Mouse (Mus musculus): Measurements from ENCODE around the gene Vwa3a. TPM values are rescaled to one million over a fixed set of nuclear protein-coding genes. Genes with fewer than 3 reads are reported as not detected.
"Not testable (repeated sequence)": the region's sequence is repeated elsewhere in the genome, so short reads cannot be mapped to it uniquely, and the experiment has no call there.

Vwa3a gene
- polyA plus RNA-seq, 1 experiment from 2014 or later: 0.11 TPM

DNA sequence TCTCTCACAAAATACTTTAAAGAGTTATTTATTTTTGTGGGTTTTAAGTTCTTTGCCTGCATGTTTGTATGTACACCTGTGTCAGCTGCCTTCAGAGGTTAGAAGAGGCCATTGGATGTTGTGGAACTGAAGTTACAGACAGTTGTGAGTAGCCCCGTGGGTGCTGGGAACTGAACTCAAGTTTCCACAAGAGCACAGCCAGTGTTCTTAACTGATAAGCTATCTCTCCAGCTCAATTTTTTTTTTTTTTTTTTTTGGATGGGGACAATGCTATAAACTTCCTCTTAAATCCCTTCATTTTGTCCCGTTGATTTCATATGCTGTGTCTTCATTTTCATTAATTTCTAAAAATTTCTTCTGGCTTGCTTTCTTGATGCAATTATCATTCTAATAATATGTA is 25.9 kb upstream of the Vwa3a start:
- H3K4me1 ChIP-seq (replicated peaks; ENCODE audit: control insufficient read depth, insufficient read depth, low read length): no peaks in the 10 kb centered on the region
- H3K9me3 ChIP-seq (ENCODE audit: control insufficient read depth, low read length): no peaks in the 10 kb centered on the region
- 94% methylated on average over 2 of the region's 2 CpGs for WGBS
- no peak overlapping the region for H3K9ac ChIP-seq (ENCODE audit: low read length)
- H3K27me3 ChIP-seq (ENCODE audit: control insufficient read depth, insufficient read depth, low read length): no peaks in the 10 kb centered on the region
- no peak overlapping the region for H3K4me3 ChIP-seq (ENCODE audit: low read depth, low read length)
- H3K4me2 ChIP-seq (ENCODE audit: low read depth, low read length, severe bottlenecking): no peak overlapping the region
- no peaks in the 10 kb centered on the region for H3K36me3 ChIP-seq (ENCODE audit: control insufficient read depth, insufficient read depth, low read length)
- H3K27ac ChIP-seq (ENCODE audit: low read depth, low read length): no peak overlapping the region
- ATAC-seq (replicated peaks; ENCODE audit: low FRiP score) (no peak), DNase-seq (ENCODE audit: low spot score) (no peak)

DNA sequence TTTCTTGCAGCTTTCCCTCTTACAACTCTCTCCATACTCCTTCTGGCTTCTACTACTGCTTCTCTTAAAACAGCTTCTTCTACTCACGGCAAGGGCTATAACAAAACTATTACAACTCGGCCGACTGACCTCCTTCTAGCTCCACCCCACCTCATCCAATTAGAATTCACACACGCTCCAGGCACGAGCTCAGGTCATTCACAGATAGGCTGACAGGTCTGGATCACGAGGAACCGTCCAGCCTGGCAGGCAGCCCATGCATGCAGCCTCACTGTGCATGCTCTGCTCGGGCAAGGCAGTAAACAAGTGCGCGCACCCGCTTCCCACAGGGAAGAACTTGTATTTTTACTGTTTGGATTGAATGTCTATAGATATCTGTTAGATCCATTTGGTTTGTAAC is 25.2 kb upstream of the Vwa3a start:
- not testable (repeated sequence) for H3K9ac ChIP-seq (ENCODE audit: low read length); H3K4me2 ChIP-seq (ENCODE audit: low read depth, low read length, severe bottlenecking); H3K4me3 ChIP-seq (ENCODE audit: low read depth, low read length); DNase-seq (ENCODE audit: low spot score); H3K27me3 ChIP-seq (ENCODE audit: control insufficient read depth, insufficient read depth, low read length); H3K36me3 ChIP-seq (ENCODE audit: control insufficient read depth, insufficient read depth, low read length); H3K4me1 ChIP-seq (replicated peaks; ENCODE audit: control insufficient read depth, insufficient read depth, low read length); ATAC-seq (replicated peaks; ENCODE audit: low FRiP score); H3K27ac ChIP-seq (ENCODE audit: low read depth, low read length); H3K9me3 ChIP-seq (ENCODE audit: control insufficient read depth, low read length)
- 93% methylated on average over 11 of the region's 11 CpGs for WGBS

DNA sequence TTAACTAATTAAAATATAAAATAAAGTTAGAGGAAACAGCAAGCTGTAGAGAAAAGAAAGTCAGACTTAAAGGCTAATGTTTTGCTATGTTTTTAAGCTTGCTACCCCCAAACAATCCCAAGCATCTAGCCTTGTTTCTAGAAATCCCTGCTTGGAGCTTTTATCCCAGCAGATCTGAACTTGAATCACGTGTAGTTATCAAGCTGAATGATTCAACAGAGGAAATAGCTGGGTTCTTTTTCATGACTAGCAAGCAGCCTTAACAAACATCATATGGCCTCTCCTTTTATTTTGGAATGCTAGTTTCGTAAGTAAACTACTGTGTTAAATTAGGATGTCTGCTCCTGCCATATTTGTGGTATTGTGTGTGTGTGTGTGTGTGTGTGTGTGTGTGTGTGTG is 21.9 kb upstream of the Vwa3a start:
- DNase-seq (ENCODE audit: low spot score): no peak
- Histone ChIP-seq H3K9me3 (ENCODE audit: control insufficient read depth, low read length) (no peaks in the 10 kb centered on the region), H3K4me2 (ENCODE audit: low read depth, low read length, severe bottlenecking) (no peak overlapping the region), H3K9ac (ENCODE audit: low read length) (no peak overlapping the region), H3K4me1 (replicated peaks; ENCODE audit: control insufficient read depth, insufficient read depth, low read length) (no peaks in the 10 kb centered on the region), H3K4me3 (ENCODE audit: low read depth, low read length) (no peak overlapping the region), H3K27me3 (ENCODE audit: control insufficient read depth, insufficient read depth, low read length) (no peaks in the 10 kb centered on the region), H3K27ac (ENCODE audit: low read depth, low read length) (no peak overlapping the region), H3K36me3 (ENCODE audit: control insufficient read depth, insufficient read depth, low read length) (no peaks in the 10 kb centered on the region)
- no peak for ATAC-seq (replicated peaks; ENCODE audit: low FRiP score)
- WGBS: 75% methylated on average over 2 of the region's 2 CpGs

DNA sequence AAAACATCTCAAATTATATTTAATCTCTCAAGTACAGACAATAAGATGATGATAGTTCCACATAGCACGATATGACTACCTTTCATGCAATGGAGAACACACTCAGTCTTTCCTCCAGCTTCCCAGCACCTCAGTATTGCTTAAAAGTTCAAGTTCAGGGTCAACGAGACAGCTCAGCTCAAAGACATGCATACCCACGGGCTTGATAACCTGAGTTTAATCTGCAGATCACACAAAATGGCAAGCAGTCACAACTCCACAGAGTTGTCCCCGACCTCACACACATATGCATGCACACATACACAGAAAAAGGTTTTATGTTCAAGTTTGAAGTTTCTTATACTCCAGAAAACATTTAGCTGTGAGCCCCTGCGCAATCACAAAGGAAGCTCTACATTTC is 18.1 kb upstream of the Vwa3a start:
- 92% methylated on average over 5 of the region's 5 CpGs for WGBS
- ATAC-seq (replicated peaks; ENCODE audit: low FRiP score) (no peak), DNase-seq (ENCODE audit: low spot score) (no peak)
- no peaks in the 10 kb centered on the region for H3K36me3 ChIP-seq (ENCODE audit: control insufficient read depth, insufficient read depth, low read length)
- H3K4me3 ChIP-seq (ENCODE audit: low read depth, low read length): no peak overlapping the region
- H3K27me3 ChIP-seq (ENCODE audit: control insufficient read depth, insufficient read depth, low read length): no peaks in the 10 kb centered on the region
- H3K4me2 ChIP-seq (ENCODE audit: low read depth, low read length, severe bottlenecking): no peak overlapping the region
- no peak overlapping the region for H3K9ac ChIP-seq (ENCODE audit: low read length)
- peaks cover 7% of the 10 kb centered on the region; the same call in 1 of the 2 replicates for H3K4me1 ChIP-seq (replicated peaks; ENCODE audit: control insufficient read depth, insufficient read depth, low read length)
- H3K9me3 ChIP-seq (ENCODE audit: control insufficient read depth, low read length): no peaks in the 10 kb centered on the region
- H3K27ac ChIP-seq (ENCODE audit: low read depth, low read length): no peak overlapping the region

DNA sequence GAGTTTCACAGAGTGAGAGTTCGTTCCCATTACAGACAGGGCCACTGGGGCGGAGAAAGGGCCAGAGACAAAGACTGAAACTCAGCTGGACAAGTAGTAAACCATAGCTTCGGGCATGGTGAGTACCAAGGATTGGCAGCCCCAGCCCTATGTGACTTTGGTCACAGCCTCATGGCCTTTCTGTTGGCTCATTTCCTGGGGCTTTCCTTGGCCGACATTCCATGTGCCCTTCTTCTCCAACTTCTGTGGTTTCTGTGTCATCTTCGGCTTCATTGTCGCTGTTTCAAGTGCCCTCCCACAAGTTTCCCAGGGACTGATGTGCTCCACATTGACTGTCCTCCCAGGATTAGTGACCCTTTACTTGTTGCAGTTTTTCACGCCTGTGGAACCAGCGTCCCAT is 17.7 kb upstream of the Vwa3a start:
- Histone ChIP-seq H3K4me1 (replicated peaks; ENCODE audit: control insufficient read depth, insufficient read depth, low read length) (peaks cover 7% of the 10 kb centered on the region; the same call in 1 of the 2 replicates), H3K4me3 (ENCODE audit: low read depth, low read length) (no peak overlapping the region), H3K9me3 (ENCODE audit: control insufficient read depth, low read length) (no peaks in the 10 kb centered on the region), H3K36me3 (ENCODE audit: control insufficient read depth, insufficient read depth, low read length) (no peaks in the 10 kb centered on the region), H3K9ac (ENCODE audit: low read length) (no peak overlapping the region), H3K4me2 (ENCODE audit: low read depth, low read length, severe bottlenecking) (no peak overlapping the region), H3K27me3 (ENCODE audit: control insufficient read depth, insufficient read depth, low read length) (no peaks in the 10 kb centered on the region), H3K27ac (ENCODE audit: low read depth, low read length) (no peak overlapping the region)
- DNase-seq (ENCODE audit: low spot score) (no peak), ATAC-seq (replicated peaks; ENCODE audit: low FRiP score) (no peak)
- WGBS: 92% methylated on average over 8 of the region's 8 CpGs

- H3K27ac ChIP-seq (ENCODE audit: low read depth, low read length): no peak overlapping the region
- no peaks in the 10 kb centered on the region for H3K36me3 ChIP-seq (ENCODE audit: control insufficient read depth, insufficient read depth, low read length)
- ATAC-seq (replicated peaks; ENCODE audit: low FRiP score) (no peak), DNase-seq (ENCODE audit: low spot score) (no peak)
- no peaks in the 10 kb centered on the region for H3K27me3 ChIP-seq (ENCODE audit: control insufficient read depth, insufficient read depth, low read length)
- peaks cover 7% of the 10 kb centered on the region; the same call in 1 of the 2 replicates for H3K4me1 ChIP-seq (replicated peaks; ENCODE audit: control insufficient read depth, insufficient read depth, low read length)
- no peak overlapping the region for H3K4me2 ChIP-seq (ENCODE audit: low read depth, low read length, severe bottlenecking)
- H3K9ac ChIP-seq (ENCODE audit: low read length): no peak overlapping the region
- no peak overlapping the region for H3K4me3 ChIP-seq (ENCODE audit: low read depth, low read length)
- WGBS: 92% methylated on average over 4 of the region's 4 CpGs
- H3K9me3 ChIP-seq (ENCODE audit: control insufficient read depth, low read length): no peaks in the 10 kb centered on the region
These were observed 17.1 kb upstream of the Vwa3a start for GRCm38 (mm10) chr7:120722063-120722462.

DNA sequence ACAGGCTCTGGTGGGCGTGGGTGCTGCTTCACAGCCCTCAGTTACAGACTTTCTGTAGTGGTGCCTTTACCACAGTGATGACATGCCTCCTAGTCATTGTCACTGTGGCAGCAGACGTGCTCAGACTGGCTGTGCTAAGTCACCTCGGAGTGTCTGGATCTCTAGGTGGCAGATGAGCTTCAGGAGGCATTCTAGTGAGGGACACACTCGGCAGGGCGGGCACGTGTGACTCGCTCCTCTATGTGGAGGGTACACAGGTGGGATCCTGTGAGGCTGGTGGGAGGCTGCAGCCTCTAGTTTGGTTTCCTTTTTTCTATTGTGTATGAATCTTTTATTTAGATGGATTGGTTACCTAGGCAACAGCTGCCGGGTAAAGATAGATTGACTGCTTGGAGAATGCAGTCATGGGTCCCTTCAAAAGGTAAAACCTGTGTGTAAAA is 16.3 kb upstream of the Vwa3a start:
- Histone ChIP-seq H3K4me2 (ENCODE audit: low read depth, low read length, severe bottlenecking) (no peak overlapping the region), H3K9ac (ENCODE audit: low read length) (no peak overlapping the region), H3K4me3 (ENCODE audit: low read depth, low read length) (no peak overlapping the region), H3K27ac (ENCODE audit: low read depth, low read length) (no peak overlapping the region), H3K4me1 (replicated peaks; ENCODE audit: control insufficient read depth, insufficient read depth, low read length) (peaks cover 7% of the 10 kb centered on the region; the same call in 1 of the 2 replicates), H3K36me3 (ENCODE audit: control insufficient read depth, insufficient read depth, low read length) (no peaks in the 10 kb centered on the region), H3K27me3 (ENCODE audit: control insufficient read depth, insufficient read depth, low read length) (no peaks in the 10 kb centered on the region), H3K9me3 (ENCODE audit: control insufficient read depth, low read length) (no peaks in the 10 kb centered on the region)
- DNase-seq (ENCODE audit: low spot score) (no peak), ATAC-seq (replicated peaks; ENCODE audit: low FRiP score) (no peak)
- 44% methylated on average over 8 of the region's 8 CpGs for WGBS

DNA sequence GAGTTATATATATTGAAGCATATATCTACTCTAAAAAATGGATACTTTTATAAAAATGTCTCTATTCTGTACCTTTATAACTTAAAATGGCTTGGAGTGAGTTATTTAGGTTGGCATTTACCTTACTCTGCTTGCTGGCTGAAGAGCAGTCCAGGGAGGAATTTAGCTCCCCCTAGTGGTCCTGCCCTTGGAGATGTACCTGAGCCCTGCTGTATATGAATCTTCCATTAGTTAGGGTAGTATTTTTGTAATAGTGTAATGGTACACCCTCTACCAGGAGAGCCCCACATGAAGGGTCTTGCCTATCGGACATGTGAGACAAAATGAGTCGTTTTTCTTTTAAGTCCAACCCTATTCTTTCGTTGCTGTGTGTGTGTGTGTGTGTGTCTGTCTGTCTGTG is 11.5 kb upstream of the Vwa3a start:
- no peak for DNase-seq (ENCODE audit: low spot score)
- H3K4me3 ChIP-seq (ENCODE audit: low read depth, low read length): no peak overlapping the region
- no peaks in the 10 kb centered on the region; the same call in 1 of the 2 replicates for H3K36me3 ChIP-seq (ENCODE audit: control insufficient read depth, insufficient read depth, low read length)
- H3K9ac ChIP-seq (ENCODE audit: low read length): no peak overlapping the region
- H3K4me2 ChIP-seq (ENCODE audit: low read depth, low read length, severe bottlenecking): no peak overlapping the region
- no peaks in the 10 kb centered on the region for H3K9me3 ChIP-seq (ENCODE audit: control insufficient read depth, low read length)
- H3K27me3 ChIP-seq (ENCODE audit: control insufficient read depth, insufficient read depth, low read length): no peaks in the 10 kb centered on the region
- WGBS: 85% methylated on average over 3 of the region's 3 CpGs
- H3K27ac ChIP-seq (ENCODE audit: low read depth, low read length): no peak overlapping the region
- peaks cover 7% of the 10 kb centered on the region; the same call in 1 of the 2 replicates for H3K4me1 ChIP-seq (replicated peaks; ENCODE audit: control insufficient read depth, insufficient read depth, low read length)
- ATAC-seq (replicated peaks; ENCODE audit: low FRiP score): no peak

DNA sequence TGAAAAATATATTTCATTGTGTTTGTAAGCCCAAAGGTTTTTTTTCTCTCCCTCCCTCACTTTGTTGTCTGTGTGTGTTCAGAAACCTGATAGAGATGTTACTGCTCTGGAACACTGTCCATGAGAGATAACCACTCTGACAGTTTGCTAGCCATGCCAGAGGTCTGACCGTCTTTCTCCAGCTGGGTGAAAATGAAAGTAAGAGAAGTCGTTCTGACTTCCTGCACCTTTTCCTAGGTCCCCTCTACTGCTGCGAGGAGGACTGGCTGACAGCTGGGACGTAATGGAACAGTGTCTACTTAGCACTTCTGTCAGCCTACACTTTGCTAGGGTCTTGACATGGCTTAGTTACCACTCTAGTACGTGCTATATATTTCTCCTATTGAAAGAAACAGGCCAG is 9.5 kb upstream of the Vwa3a start:
- Histone ChIP-seq H3K4me3 (ENCODE audit: low read depth, low read length) (no peak overlapping the region), H3K4me1 (replicated peaks; ENCODE audit: control insufficient read depth, insufficient read depth, low read length) (no peaks in the 10 kb centered on the region), H3K27ac (ENCODE audit: low read depth, low read length) (no peak overlapping the region), H3K27me3 (ENCODE audit: control insufficient read depth, insufficient read depth, low read length) (no peaks in the 10 kb centered on the region), H3K9me3 (ENCODE audit: control insufficient read depth, low read length) (no peaks in the 10 kb centered on the region), H3K4me2 (ENCODE audit: low read depth, low read length, severe bottlenecking) (no peak overlapping the region), H3K36me3 (ENCODE audit: control insufficient read depth, insufficient read depth, low read length) (no peaks in the 10 kb centered on the region; the same call in 1 of the 2 replicates), H3K9ac (ENCODE audit: low read length) (no peak overlapping the region)
- ATAC-seq (replicated peaks; ENCODE audit: low FRiP score) (no peak), DNase-seq (ENCODE audit: low spot score) (no peak)
- WGBS: 90% methylated on average over 5 of the region's 5 CpGs
